26 mouse cellular contexts compared by ENCODE assay signal in the genomic region with DNA sequence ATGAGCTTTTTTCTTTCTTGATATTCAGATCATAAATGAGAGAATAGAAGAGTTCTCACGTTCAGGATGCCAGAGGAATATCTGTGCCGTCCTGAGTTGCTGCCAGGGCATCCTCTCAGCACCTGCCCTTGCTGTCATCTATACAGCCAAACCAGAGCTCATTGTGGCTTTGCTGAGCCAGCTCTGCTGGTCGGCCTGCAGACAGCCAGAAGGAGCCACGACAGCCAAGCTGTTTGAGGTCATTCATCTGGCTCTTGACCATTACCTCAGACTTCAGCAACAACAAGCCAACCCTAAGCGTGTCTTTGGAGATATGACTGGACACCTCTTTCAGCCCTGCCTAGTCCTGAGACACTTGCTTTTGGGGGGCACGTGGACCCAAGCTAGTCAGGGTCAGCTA. TPM values are rescaled to one million over a fixed set of nuclear protein-coding genes. Genes with fewer than 3 reads are reported as not detected.
A peak's percentile ranks its signal among the peaks of the same experiment; 100 is the strongest.
DNase-seq lines count a peak whose midpoint lies in the region; ATAC-seq lines count a peak whose summit lies in the region.
"Had no signal": no experiment of that assay in that cellular context is flagged by ENCODE, and none has a peak within 500 bp of the region (broad histone marks: within the 10 kb centered on the region; RNA-seq: fewer than 3 reads in every experiment).

No protein-coding gene starts in this region.

- H3K9me3 ChIP-seq in neural tube, embryonic 15.5 days (replicated peaks): no peaks in the 10 kb centered on the region
- H3K9me3 ChIP-seq: forebrain, embryonic 13.5 days; limb, embryonic 10.5 days; limb, embryonic 15.5 days; liver, embryonic 13.5 days; megakaryocyte, embryonic 14.5 days; midbrain, embryonic 12.5 days; neural tube, embryonic 13.5 days had no signal

- no peak for ATAC-seq in monocyte, adult 5-6 weeks (replicated peaks; ENCODE audit: insufficient number of reproducible peaks, low FRiP score, low TSS enrichment, poor library complexity, severe bottlenecking)
- no peak for ATAC-seq in neural tube, embryonic 15.5 days (ENCODE audit: low FRiP score)
- ATAC-seq: forebrain, embryonic 13.5 days; intestine, embryonic 16.5 days; lung, postnatal 0 days had no signal

- no peak overlapping the region for H3K4me2 ChIP-seq in neural tube, embryonic 15.5 days
- H3K4me2 ChIP-seq: forebrain, embryonic 13.5 days; limb, embryonic 15.5 days; liver, embryonic 13.5 days; midbrain, embryonic 12.5 days; neural tube, embryonic 13.5 days had no signal

- no peak overlapping the region for H3K4me3 ChIP-seq in neural tube, embryonic 15.5 days (replicated peaks)
- H3K4me3 ChIP-seq: forebrain, embryonic 13.5 days; limb, embryonic 10.5 days; limb, embryonic 15.5 days; liver, embryonic 13.5 days; megakaryocyte, embryonic 14.5 days; midbrain, embryonic 12.5 days; neural tube, embryonic 13.5 days had no signal

- peaks cover 68% of the 10 kb centered on the region for H3K36me3 ChIP-seq in neural tube, embryonic 15.5 days

- intact Hi-C loops in gastrocnemius, postnatal 36 days (cut with DNase I): no loop called here

- no peaks in the 10 kb centered on the region for H3K27me3 ChIP-seq in neural tube, embryonic 15.5 days (replicated peaks)
- H3K27me3 ChIP-seq: forebrain, embryonic 13.5 days; limb, embryonic 15.5 days; liver, embryonic 13.5 days; megakaryocyte, embryonic 14.5 days; midbrain, embryonic 12.5 days; neural tube, embryonic 13.5 days had no signal

- no peak overlapping the region for H3K27ac ChIP-seq in neural tube, embryonic 15.5 days (replicated peaks)
- H3K27ac ChIP-seq: forebrain, embryonic 13.5 days; kidney, postnatal 0 days; limb, embryonic 10.5 days; limb, embryonic 15.5 days; liver, embryonic 13.5 days; midbrain, embryonic 12.5 days; neural tube, embryonic 13.5 days had no signal

- H3K9ac ChIP-seq in neural tube, embryonic 15.5 days (replicated peaks): no peak overlapping the region
- H3K9ac ChIP-seq: forebrain, embryonic 13.5 days; limb, embryonic 15.5 days; liver, embryonic 13.5 days; midbrain, embryonic 12.5 days; neural tube, embryonic 13.5 days had no signal

- H3K4me1 ChIP-seq in neural tube, embryonic 15.5 days: 0 out of 2 replicates have a peak, but pooled peaks cover 6% of the 10 kb centered on the region
- H3K4me1 ChIP-seq: limb, embryonic 10.5 days; midbrain, embryonic 12.5 days had no signal

- 91% methylated on average over 6 of the region's 6 CpGs for WGBS in neural tube, embryonic 15.5 days

- peak; percentile 22 for DNase-seq in gastrocnemius, postnatal 25 days
- no peak for DNase-seq in gastrocnemius, postnatal 36 days
- peak; percentile 56 to 67 for DNase-seq in cerebellum, adult 18-20 months
- peak; percentile 77 for DNase-seq in cerebellum, adult 9-11 months
- DNase-seq in skeletal muscle tissue, adult 2 months (ENCODE audit: low read depth, low spot score): peak; percentile 21
- DNase-seq: adrenal gland, postnatal 25 days; B cell, adult 2 months; kidney, adult 8-10 months; layer of hippocampus, adult 9-11 months; liver, embryonic 13.5 days; lung, adult 18-20 months; lung, postnatal 4 days; right cerebral cortex, postnatal 14 days; thymus, adult 2 months; thymus, postnatal 36 days had no signal

RNA-seq across cellular contexts. Expression of a gene that starts 6.5 kb away (rescaled TPM):
- 1 to 10 TPM; 5.2 to 7.0 TPM for total RNA-seq in gastrocnemius, postnatal 25 days (2021)
- 1 to 10 TPM; 5.4 to 5.8 TPM for total RNA-seq in gastrocnemius, postnatal 36 days (2021)
- total RNA-seq in monocyte, adult 5-6 weeks (2017): 5.7 to 7.1 TPM (median 6.0 TPM) in 3 replicates
- polyA plus RNA-seq in neural tube, embryonic 15.5 days (2015; fragmentation: Nextera tagmentation; extraction: Ambion mirVana): 3.1 and 4.6 TPM in 2 replicates

RNA-seq across cellular contexts. Expression of a gene that starts 6.6 kb away (rescaled TPM):
- 10 to 100 TPM; 10.5 to 11.0 TPM for total RNA-seq in gastrocnemius, postnatal 25 days (2021)
- total RNA-seq in gastrocnemius, postnatal 36 days (2021): 10 to 100 TPM; 12.0 to 13.6 TPM
- total RNA-seq in monocyte, adult 5-6 weeks (2017): 20.4 to 25.8 TPM (median 24.3 TPM) in 3 replicates
- polyA plus RNA-seq in neural tube, embryonic 15.5 days (2015; fragmentation: Nextera tagmentation; extraction: Ambion mirVana): 21.5 and 27.4 TPM in 2 replicates

RNA-seq across cellular contexts. Expression of a gene that starts 44.9 kb away (rescaled TPM):
- total RNA-seq in gastrocnemius, postnatal 25 days (2021): 10 to 100 TPM; 13.5 to 14.4 TPM
- 10 to 100 TPM; 15.6 to 15.9 TPM for total RNA-seq in gastrocnemius, postnatal 36 days (2021)
- 6.3 to 7.8 TPM (median 7.2 TPM) in 3 replicates for total RNA-seq in monocyte, adult 5-6 weeks (2017)
- polyA plus RNA-seq in neural tube, embryonic 15.5 days (2015; fragmentation: Nextera tagmentation; extraction: Ambion mirVana): 14.0 and 16.4 TPM in 2 replicates

Comparison
In these comparisons a context has a peak if more than half of its experiments do, and no peak if none do; other contexts are left out.
1. DNase-seq: peak in gastrocnemius, postnatal 25 days (single experiment), cerebellum, adult 18-20 months (2 of 2), cerebellum, adult 9-11 months (single experiment) and skeletal muscle tissue, adult 2 months (single experiment); none in gastrocnemius, postnatal 36 days (0 of 2).